Mouse (Mus musculus) left cerebral cortex, adult 2 months (tissue): ENCODE results near the gene Fndc3a. TPM values are rescaled to one million over a fixed set of nuclear protein-coding genes. Genes with fewer than 3 reads are reported as not detected.
A peak's percentile ranks its signal among the peaks of the same experiment; 100 is the strongest.

Experiments
- DNase-seq, 2 experiments: peaks; one replicate each; pipeline ENCODE4 v3.0.0; 2021 to 2022; ENCODE audit warnings: low spot score in 2 of 2, mixed read lengths in 1 of 2; ENCODE audit errors: extremely low spot score in 1 of 2
- H3K27ac ChIP-seq: fragments of 200-600 bp; 2 replicates; pipeline ENCODE4 v1.8.1; 2022
- H3K4me3 ChIP-seq: fragments of 200-600 bp; 2 replicates; pipeline ENCODE4 v1.8.1; 2022
- CTCF ChIP-seq: fragments of 200-600 bp; IDR thresholded peaks from 2 replicates; pipeline ENCODE4 v1.8.1; 2022; ENCODE audit warnings: antibody characterized with exemption, mild to moderate bottlenecking, moderate library complexity
- intact Hi-C: fragments of 180-260 bp; cut with DNase I; formaldehyde crosslinking; loops from one replicate; pipeline ENCODE4 v1.15.1; 2025
- total RNA-seq, 2 experiments: library from RNA; stranded (reverse); gene quantifications; 2 replicates each; pipeline ENCODE4 v1.2.3; 2021

Gene Fndc3a
- total RNA-seq, 2 experiments from 2014 or later: 50.7 to 56.5 TPM

- no peak overlapping the region for H3K4me3 ChIP-seq
- TF ChIP-seq CTCF: no peak
- no peak overlapping the region for H3K27ac ChIP-seq
- no peak for DNase-seq
- intact Hi-C loops: no loop called here
Observed at GRCm38 (mm10) chr14:72527126-72527525, 182.7 kb downstream of the Fndc3a start.

- no peak for TF ChIP-seq CTCF
- H3K4me3 ChIP-seq: no peak overlapping the region
- no peak overlapping the region for H3K27ac ChIP-seq
- no peak for DNase-seq
- intact Hi-C loops: no loop called here
Observed at GRCm38 (mm10) chr14:72519561-72519960, 190.2 kb downstream of the Fndc3a start.

DNA sequence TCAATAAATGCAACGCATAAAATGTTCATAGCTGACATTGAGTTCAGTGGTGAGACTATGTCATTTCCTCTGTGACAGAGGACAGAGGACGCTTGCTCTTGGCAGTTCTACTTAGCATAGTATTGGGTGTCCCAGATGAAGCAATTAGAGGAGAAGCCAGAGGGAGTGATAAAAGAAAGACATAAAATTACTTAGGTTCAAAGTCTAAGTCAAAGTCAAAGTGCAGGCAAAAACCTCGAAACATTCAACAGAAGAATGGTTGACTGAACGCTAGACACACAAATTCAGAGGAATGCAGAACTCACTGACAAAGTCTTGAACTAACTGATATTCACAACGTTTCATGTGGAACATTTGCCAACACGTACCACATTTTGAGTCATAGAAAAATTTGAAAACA, 191.0 kb downstream of the Fndc3a start:
- intact Hi-C loops: no loop called here
- TF ChIP-seq CTCF: no peak
- Histone ChIP-seq H3K4me3 (no peak overlapping the region), H3K27ac (no peak overlapping the region)
- DNase-seq: no peak

GRCm38 (mm10) chr14:72516376-72516775, 193.4 kb downstream of the Fndc3a start:
- intact Hi-C loops: loop anchor here (2.0 kb wide), 1 partner anchor 140 kb away; no protein-coding TSS in a partner anchor
- peak; percentile 31 to 38 for DNase-seq
- peak; percentile 69 for TF ChIP-seq CTCF
- Histone ChIP-seq H3K27ac (no peak overlapping the region), H3K4me3 (no peak overlapping the region)

- intact Hi-C loops: no loop called here
Observed at GRCm38 (mm10) chr14:72506723-72507420, 202.9 kb downstream of the Fndc3a start.

DNA sequence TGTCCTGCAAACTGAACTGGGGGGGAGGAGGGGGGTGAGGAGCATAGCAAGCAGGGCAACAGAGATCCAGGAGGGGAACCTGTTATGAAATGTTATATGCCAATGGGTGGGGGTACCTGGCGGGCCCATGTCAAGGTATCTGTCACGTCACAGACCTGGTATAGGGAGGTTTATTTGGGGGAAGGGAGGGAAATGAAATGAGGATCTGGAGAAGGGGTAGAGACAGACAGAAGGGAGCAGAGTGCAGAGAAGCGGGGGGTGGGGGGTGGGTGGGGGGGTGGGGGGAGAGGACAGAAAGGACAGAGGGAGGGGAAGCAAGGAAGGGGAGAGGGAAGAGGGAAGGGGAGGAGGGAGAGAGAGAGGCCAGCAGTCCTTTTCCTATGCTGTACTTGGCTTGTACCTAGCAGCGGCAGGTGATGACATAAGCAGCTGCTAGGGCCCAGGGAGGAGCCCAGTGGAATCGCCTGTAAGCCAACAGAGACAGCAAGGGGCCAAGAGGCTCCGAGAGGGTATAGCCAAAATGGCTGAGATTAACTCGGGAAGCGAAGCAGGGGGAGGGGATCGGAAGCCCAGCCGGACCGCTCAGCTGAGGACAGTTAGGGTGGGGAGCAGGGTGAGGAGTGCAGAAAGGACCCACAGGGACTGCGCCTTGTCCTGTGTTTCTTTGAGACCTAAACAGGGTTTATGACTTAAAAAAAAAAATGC, 203.6 kb downstream of the Fndc3a start:
- TF ChIP-seq CTCF: no peak
- Histone ChIP-seq H3K4me3 (no peak overlapping the region), H3K27ac (no peak overlapping the region)
- DNase-seq: no peak
- intact Hi-C loops: no loop called here

More at GRCm38 (mm10) chr14:72506723-72507420, 202.9 kb downstream of the Fndc3a start:
- DNase-seq: no peak
- Histone ChIP-seq H3K27ac (no peak overlapping the region), H3K4me3 (no peak overlapping the region)
- TF ChIP-seq CTCF: no peak

DNA sequence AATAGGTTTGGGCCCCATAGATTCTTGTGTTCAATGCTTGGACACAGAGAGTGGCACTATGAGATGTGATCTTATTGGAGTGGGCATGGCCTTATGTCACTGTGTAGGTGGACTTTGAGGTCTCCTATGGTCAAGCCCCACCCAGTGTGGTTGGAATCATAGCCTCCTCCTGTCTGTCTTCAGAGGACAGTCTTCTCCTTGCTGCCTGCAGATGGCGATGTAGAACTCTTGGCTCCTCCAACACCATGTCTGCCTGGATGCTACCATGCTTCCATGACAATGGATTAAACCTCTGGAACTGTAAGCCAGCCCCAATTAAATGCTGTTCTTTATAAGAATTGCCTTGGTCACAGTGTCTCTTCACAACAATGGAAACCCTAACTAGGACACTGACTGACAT, 204.8 kb downstream of the Fndc3a start:
- DNase-seq: no peak
- TF ChIP-seq CTCF: no peak; the same call in none of the 2 replicates
- Histone ChIP-seq H3K27ac (no peak overlapping the region), H3K4me3 (no peak overlapping the region)
- intact Hi-C loops: no loop called here

GRCm38 (mm10) chr14:72503241-72503640, 206.6 kb downstream of the Fndc3a start:
- no peak overlapping the region for H3K27ac ChIP-seq
- intact Hi-C loops: no loop called here
- no peak for TF ChIP-seq CTCF
- H3K4me3 ChIP-seq: no peak overlapping the region
- no peak for DNase-seq

GRCm38 (mm10) chr14:72493775-72494174, 216.0 kb downstream of the Fndc3a start:
- intact Hi-C loops: no loop called here
- Histone ChIP-seq H3K4me3 (no peak overlapping the region), H3K27ac (no peak overlapping the region)
- no peak for TF ChIP-seq CTCF
- DNase-seq: no peak

DNA sequence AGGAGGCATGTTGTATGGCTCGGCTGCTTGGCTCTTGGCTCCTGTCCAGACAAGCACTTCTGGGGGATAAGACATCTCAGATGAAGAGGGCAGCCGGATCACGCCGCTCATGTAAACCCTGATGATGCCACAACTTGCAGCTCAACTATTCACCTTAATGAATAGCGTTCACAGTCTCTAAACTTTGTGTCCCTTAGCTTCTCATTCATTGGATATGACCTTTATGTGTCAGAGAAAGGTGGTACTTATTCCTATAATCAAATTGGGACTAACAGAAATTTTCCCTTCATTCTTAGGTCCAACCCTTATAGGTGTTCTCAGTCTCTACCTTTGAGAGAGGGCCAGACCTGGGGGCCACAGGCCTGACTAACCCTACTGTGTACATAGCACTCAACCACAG, 218.1 kb downstream of the Fndc3a start, which contains the start of gene Gm9195:
Gm9195 (minus strand) TSS at position 101 of the 400 bp plus-strand sequence.
- no peak for DNase-seq
- intact Hi-C loops: no loop called here
- H3K27ac ChIP-seq: no peak within 1 kb of the TSS
- TF ChIP-seq CTCF: no peak
- H3K4me3 ChIP-seq: no peak within 1 kb of the TSS

GRCm38 (mm10) chr14:72490367-72490766, 219.4 kb downstream of the Fndc3a start:
- H3K27ac ChIP-seq: no peak overlapping the region
- no peak overlapping the region for H3K4me3 ChIP-seq
- intact Hi-C loops: no loop called here
- DNase-seq: no peak
- TF ChIP-seq CTCF: no peak

Other genes starting within 250 kb of the Fndc3a start
- not detected for gene Gm9195, start 218.2 kb downstream of the Fndc3a start, total RNA-seq